Mouse (Mus musculus): ENCODE results near the gene Gm9747. TPM values are rescaled to one million over a fixed set of nuclear protein-coding genes. Genes with fewer than 3 reads are reported as not detected.

Gm9747 gene
- 39.8 and 43.6 TPM in 2 replicates for polyA plus RNA-seq (2015; fragmentation: Nextera tagmentation; extraction: Ambion mirVana)

DNA sequence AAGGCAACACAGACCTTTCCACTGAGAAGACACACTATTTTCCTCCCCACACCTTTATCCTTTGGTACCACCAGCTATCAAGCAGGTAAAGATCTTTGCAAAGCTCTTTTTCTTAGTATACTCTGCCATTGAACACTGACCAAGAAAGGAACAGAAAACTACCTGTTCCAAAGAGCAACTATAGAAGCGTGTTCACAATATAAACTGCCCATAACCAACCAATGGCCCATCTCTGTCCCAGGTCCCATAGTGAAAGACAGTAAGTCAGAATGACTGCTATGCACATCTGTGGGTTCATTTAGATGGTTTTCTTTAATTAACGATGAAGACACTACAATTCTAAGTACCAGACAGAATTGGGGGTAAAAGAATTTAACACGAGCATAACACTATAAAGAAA, at the start of gene Gm9747:
TSS of gene Gm9747 (plus strand) at position 301 of the 400 bp plus-strand sequence.
- Histone ChIP-seq H3K4me2 (no peak within 1 kb of the TSS), H3K4me1 (no peaks in the 10 kb centered on the region), H3K27ac (no peak within 1 kb of the TSS), H3K4me3 (no peak within 1 kb of the TSS), H3K27me3 (no peaks in the 10 kb centered on the region), H3K9ac (no peak within 1 kb of the TSS), H3K9me3 (no peaks in the 10 kb centered on the region), H3K36me3 (peaks cover 25% of the 10 kb centered on the region; the same call in 1 of the 2 replicates)
- no peak for ATAC-seq (ENCODE audit: insufficient number of reproducible peaks, low FRiP score, low TSS enrichment, low read depth)
- 92% methylated on average over 3 of the region's 3 CpGs for WGBS

DNA sequence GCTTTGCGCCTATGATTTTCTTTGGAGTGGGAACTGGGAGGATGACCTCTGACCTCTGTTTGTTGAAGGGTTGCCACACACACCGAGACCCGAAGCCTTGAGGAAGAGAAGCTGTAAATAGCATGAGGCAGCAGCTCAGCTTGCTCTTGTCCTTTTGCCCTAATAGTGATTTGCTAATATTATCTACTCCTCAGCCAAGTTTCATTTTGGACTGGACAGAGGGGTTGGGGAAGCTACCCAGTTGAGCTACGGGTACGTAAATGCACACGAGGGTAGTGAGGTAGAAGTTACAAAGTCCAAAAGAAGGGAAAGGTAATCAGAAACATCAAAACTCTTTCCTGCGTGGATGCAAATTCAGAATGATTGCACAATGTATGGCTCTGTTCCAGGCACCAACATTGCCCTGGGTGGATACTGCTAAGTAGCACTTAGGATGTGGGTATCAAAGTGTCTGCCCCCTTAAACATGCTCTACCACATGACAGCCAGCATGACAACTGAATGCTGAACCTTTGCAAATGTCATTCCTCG, 48.9 kb upstream of the Gm9747 start:
- no peak for ATAC-seq (ENCODE audit: insufficient number of reproducible peaks, low FRiP score, low TSS enrichment, low read depth)

DNA sequence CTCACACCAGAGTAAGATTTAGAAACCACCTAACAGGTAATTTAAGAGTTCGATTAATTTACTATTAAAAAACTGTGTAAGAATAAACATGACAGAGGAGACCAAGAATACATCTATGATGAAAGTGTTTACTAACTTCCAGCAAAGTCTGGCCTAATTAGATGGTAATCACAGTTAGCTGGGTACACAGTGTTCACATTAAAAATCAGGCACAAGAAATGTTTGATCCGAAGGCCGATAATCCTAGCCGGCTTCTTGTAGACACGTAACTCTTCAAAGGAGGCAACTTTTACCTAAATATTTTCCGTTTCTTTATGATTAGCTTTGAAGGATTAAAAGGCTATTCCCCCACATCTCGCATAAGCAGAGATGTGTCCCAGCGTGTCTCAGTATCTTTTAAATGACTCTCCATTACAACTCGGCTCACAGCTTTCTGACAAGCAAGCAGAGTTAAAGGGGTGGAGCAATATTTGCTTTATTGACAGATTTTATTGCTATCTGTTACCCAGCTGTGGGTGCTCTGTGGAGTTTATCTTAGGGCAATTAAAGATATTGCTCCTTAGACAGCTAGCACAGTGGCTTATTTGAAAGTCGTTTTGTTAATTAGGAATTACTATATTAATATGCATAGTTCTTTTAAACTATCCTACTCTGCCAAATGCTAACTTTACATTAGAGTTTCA, 44.2 kb upstream of the Gm9747 start:
- Histone ChIP-seq H3K9ac (no peak overlapping the region), H3K36me3 (no peaks in the 10 kb centered on the region), H3K4me1 (peaks cover 9% of the 10 kb centered on the region), H3K27me3 (no peaks in the 10 kb centered on the region), H3K4me3 (no peak overlapping the region), H3K4me2 (no peak overlapping the region), H3K9me3 (no peaks in the 10 kb centered on the region), H3K27ac (no peak overlapping the region)
- WGBS: 47% methylated on average over 10 of the region's 10 CpGs
- no peak for ATAC-seq (ENCODE audit: insufficient number of reproducible peaks, low FRiP score, low TSS enrichment, low read depth)

More for the DNA sequence above, 48.9 kb upstream of the Gm9747 start:
- H3K9me3 ChIP-seq: no peaks in the 10 kb centered on the region
- H3K4me2 ChIP-seq: no peak overlapping the region
- H3K36me3 ChIP-seq: no peaks in the 10 kb centered on the region
- H3K9ac ChIP-seq: no peak overlapping the region
- 71% methylated on average over 8 of the region's 8 CpGs for WGBS
- no peak overlapping the region for H3K27ac ChIP-seq
- H3K4me3 ChIP-seq: no peak overlapping the region
- H3K27me3 ChIP-seq: no peaks in the 10 kb centered on the region
- H3K4me1 ChIP-seq: no peaks in the 10 kb centered on the region

DNA sequence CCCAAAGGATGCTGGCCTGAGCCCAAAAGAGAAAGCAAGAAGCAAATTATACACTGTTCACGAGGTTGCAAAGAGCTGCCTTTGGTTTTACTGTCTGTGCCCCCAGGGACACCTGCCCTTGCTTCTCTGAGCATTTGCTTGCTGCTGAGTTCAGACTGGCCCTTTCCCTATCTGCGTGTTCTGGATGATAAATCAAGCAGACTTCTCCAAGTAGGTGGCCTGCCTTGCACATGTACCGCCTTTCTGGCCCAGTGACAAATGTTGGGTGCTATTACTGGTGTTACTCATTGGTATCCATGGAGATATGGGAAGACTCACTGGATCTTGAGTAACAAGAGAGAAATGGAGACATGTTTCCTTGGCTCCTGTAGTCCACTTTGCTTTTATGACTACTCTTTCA, 43.4 kb upstream of the Gm9747 start:
- no peaks in the 10 kb centered on the region for H3K9me3 ChIP-seq
- H3K27me3 ChIP-seq: no peaks in the 10 kb centered on the region
- peaks cover 9% of the 10 kb centered on the region for H3K4me1 ChIP-seq
- no peak overlapping the region for H3K9ac ChIP-seq
- no peaks in the 10 kb centered on the region for H3K36me3 ChIP-seq
- no peak overlapping the region for H3K4me2 ChIP-seq
- WGBS: 18% methylated on average over 3 of the region's 3 CpGs
- H3K27ac ChIP-seq: no peak overlapping the region
- H3K4me3 ChIP-seq: no peak overlapping the region
- ATAC-seq (ENCODE audit: insufficient number of reproducible peaks, low FRiP score, low TSS enrichment, low read depth): 0 out of 2 replicates have a peak, but pooled peaks have one; percentile 35

DNA sequence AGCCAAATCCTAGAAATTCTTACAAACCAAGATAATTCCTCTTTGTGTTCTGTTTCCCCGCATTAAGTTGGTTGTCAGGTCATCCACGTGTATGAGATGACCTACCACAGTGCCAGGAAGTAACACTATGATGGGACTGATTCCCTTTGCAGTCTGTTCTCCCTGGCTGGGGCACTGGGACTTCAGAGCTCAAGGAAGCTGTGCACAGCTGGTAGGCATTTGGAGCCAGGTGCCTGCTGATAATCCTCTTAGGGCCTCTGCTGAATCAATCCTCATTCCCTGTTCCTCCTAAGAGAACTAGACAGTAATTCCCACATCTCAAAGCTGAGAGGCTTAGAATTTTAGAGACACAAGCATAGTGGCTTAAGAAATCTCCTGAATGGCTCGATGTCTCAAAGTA, 41.3 kb upstream of the Gm9747 start:
- no peak overlapping the region for H3K4me3 ChIP-seq
- H3K27me3 ChIP-seq: no peaks in the 10 kb centered on the region
- H3K36me3 ChIP-seq: no peaks in the 10 kb centered on the region
- no peak overlapping the region for H3K9ac ChIP-seq
- peaks cover 9% of the 10 kb centered on the region for H3K4me1 ChIP-seq
- no peak for ATAC-seq (ENCODE audit: insufficient number of reproducible peaks, low FRiP score, low TSS enrichment, low read depth)
- no peaks in the 10 kb centered on the region for H3K9me3 ChIP-seq
- no peak overlapping the region for H3K27ac ChIP-seq
- WGBS: 50% methylated on average over 3 of the region's 3 CpGs
- H3K4me2 ChIP-seq: no peak overlapping the region

DNA sequence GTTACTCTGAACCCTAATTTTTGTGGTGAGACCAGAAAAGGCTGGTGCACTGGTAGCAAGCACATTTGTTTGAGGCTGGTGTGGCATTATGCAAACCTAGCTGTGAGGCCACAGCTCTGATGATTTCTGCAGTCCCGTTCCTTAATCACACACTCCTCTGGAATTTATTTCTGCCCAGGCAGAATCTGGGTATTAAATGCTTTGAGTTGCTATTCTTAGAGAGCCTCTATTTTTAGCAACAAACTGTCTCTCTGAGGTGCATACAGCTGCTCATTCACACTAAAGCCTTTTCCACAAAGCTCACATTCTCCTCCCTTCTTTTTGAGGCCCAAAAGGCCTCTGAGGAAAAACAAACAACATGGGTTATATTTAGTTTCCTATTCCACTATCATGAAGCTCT, 33.0 kb upstream of the Gm9747 start:
- no peaks in the 10 kb centered on the region for H3K36me3 ChIP-seq
- ATAC-seq (ENCODE audit: insufficient number of reproducible peaks, low FRiP score, low TSS enrichment, low read depth): no peak
- 8% methylated on average over 1 of the region's 1 CpGs for WGBS
- no peak overlapping the region for H3K4me2 ChIP-seq
- H3K27me3 ChIP-seq: no peaks in the 10 kb centered on the region
- no peak overlapping the region for H3K4me3 ChIP-seq
- no peaks in the 10 kb centered on the region for H3K9me3 ChIP-seq
- H3K27ac ChIP-seq: peak overlapping the region; percentile 59
- peaks cover 17% of the 10 kb centered on the region for H3K4me1 ChIP-seq
- no peak overlapping the region for H3K9ac ChIP-seq

DNA sequence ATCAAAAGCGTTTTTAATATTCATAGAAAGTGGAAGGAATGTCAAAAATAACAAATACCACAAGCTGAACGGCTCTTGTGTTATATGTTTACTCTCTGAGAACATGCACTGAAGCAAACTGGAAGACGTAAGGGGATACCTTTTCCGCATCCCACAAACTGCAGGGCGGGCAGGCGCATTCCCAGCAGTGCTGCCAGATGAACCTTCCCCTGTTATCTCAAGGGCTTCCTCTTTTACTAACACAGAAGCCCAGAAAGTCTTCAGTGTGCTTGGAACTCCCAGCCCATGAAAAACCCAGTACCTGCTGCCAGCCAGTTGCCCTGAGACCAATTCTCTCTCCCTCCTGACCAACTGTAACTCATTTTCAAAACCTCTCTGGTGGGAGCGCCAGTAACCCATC, 32.3 kb upstream of the Gm9747 start:
- Histone ChIP-seq H3K36me3 (no peaks in the 10 kb centered on the region), H3K27me3 (no peaks in the 10 kb centered on the region), H3K9ac (no peak overlapping the region), H3K4me1 (peaks cover 17% of the 10 kb centered on the region), H3K27ac (no peak overlapping the region), H3K9me3 (no peaks in the 10 kb centered on the region), H3K4me2 (no peak overlapping the region), H3K4me3 (no peak overlapping the region)
- WGBS: 68% methylated on average over 7 of the region's 7 CpGs
- no peak for ATAC-seq (ENCODE audit: insufficient number of reproducible peaks, low FRiP score, low TSS enrichment, low read depth)

DNA sequence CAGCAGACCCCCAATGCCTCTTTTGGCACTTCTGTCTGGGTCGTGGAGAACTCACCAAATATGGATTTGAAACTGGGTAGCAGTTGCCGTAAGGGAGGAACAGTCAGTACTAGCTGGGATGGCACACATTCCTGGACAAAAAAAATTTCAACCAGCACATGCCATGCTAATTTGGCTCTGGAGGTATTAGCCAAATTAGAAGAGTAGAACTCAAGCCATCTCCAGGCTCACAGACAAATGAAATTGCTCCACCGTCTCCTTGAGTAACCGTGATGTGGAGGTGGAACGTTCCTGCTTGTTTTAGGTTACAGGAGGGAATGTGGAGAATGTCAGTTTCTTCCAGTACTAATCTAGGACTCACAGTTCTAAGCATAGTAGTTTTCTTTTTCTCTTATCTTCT, 25.4 kb upstream of the Gm9747 start:
- H3K4me3 ChIP-seq: no peak overlapping the region
- ATAC-seq (ENCODE audit: insufficient number of reproducible peaks, low FRiP score, low TSS enrichment, low read depth): no peak
- H3K9me3 ChIP-seq: no peaks in the 10 kb centered on the region
- 81% methylated on average over 5 of the region's 5 CpGs for WGBS
- H3K4me2 ChIP-seq: no peak overlapping the region
- H3K27me3 ChIP-seq: no peaks in the 10 kb centered on the region
- H3K36me3 ChIP-seq: no peaks in the 10 kb centered on the region
- no peak overlapping the region for H3K27ac ChIP-seq
- H3K9ac ChIP-seq: no peak overlapping the region
- peaks cover 6% of the 10 kb centered on the region; the same call in 1 of the 2 replicates for H3K4me1 ChIP-seq

DNA sequence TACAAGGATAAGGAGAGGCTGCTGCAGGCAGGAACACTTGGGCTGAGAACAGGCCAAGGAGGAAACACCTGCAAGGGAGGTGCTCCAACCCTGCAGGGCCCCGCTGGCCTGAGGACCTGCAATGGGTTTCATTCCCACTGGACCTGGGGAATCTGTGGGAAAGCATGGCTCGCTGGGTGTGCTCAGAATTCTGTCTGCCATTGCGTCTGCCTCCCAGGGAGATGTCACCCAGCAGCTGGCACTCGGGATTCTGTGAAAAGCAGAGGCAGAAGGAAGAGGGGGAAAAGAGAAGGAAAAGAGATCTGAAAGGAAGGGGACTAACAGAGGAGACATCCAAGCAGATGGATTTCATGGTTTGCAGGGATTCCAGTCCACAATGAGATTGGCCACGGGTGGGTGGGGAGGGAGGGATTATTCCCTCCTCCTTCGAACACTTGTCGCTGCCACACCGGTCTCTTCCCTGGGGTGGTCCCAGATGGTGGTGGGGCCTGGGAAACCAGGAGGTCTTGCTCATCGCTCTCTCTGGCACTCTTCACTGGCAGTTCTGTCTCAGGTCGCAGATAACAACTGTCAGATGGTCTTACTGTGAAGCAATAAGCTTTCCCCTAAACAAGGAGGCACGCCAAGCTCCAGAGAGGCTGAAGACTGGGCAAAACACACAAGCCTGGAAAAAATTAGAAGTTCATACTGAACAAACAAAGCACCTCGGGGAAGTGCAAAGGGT, 12.1 kb upstream of the Gm9747 start:
- Histone ChIP-seq H3K4me2 (no peak overlapping the region), H3K36me3 (no peaks in the 10 kb centered on the region), H3K9me3 (no peaks in the 10 kb centered on the region), H3K9ac (no peak overlapping the region), H3K4me3 (no peak overlapping the region), H3K4me1 (peaks cover 7% of the 10 kb centered on the region; the same call in 1 of the 2 replicates), H3K27me3 (no peaks in the 10 kb centered on the region), H3K27ac (no peak overlapping the region)
- 51% methylated on average over 12 of the region's 12 CpGs for WGBS
- no peak for ATAC-seq (ENCODE audit: insufficient number of reproducible peaks, low FRiP score, low TSS enrichment, low read depth)

DNA sequence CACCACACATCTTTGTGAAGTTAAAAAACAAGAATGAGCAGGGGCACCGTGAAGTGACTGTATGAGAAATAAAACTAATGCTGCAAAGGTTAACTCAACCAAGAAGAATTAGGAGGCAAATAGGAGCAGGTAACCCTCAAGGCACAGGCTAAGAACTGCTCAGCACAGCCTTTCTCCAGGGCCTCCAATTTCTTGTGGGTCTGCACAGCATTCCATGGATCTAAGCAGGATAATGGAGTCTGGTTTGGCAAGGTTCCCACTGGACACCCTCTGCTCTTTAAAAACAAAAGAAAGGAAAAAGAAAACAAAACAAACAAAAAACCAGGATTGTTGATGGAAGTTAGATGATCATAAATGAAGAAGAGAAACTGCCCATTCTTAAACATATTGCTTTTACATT, 11.4 kb upstream of the Gm9747 start:
- Histone ChIP-seq H3K27ac (no peak overlapping the region), H3K4me1 (peaks cover 7% of the 10 kb centered on the region; the same call in 1 of the 2 replicates), H3K9me3 (no peaks in the 10 kb centered on the region), H3K36me3 (no peaks in the 10 kb centered on the region), H3K4me2 (no peak overlapping the region), H3K4me3 (no peak overlapping the region), H3K27me3 (no peaks in the 10 kb centered on the region), H3K9ac (no peak overlapping the region)
- 65% methylated on average over 1 of the region's 1 CpGs for WGBS
- ATAC-seq (ENCODE audit: insufficient number of reproducible peaks, low FRiP score, low TSS enrichment, low read depth): no peak

DNA sequence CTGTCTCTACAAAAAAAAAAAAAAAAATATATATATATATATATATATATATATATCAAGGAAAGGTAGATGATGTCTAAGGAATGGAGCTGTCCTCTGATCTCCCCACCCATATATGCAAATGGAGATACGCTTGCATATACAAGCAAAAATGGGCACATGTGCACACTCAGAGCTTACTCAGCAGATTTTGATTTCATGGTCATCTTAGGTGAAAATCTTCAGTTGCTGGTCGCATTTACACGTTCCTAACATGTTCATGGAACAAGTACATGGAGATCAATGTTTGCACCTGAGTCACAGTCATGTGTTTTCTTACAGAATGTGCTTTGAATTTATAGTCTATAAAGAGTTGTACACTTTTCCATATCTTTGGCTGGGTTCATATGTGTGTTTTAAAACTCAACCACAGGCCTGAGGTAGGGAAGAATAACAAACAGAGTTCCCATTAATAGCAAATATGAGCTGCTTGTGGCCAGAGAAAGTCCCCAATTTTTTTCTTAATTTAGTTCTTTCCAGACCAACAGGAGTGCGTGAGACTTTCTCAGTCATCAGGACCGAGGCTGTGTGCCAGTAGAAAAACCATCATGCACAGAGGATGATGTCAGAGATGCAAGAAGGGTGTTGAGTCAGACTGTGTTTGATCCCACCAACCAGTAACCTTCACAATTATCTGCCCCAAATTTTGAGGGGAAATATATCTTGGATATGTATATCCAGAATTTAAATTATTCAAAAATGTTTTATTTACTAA, 9.7 kb upstream of the Gm9747 start:
- peaks cover 7% of the 10 kb centered on the region; the same call in 1 of the 2 replicates for H3K4me1 ChIP-seq
- H3K36me3 ChIP-seq: no peaks in the 10 kb centered on the region
- no peak overlapping the region for H3K9ac ChIP-seq
- H3K27me3 ChIP-seq: no peaks in the 10 kb centered on the region
- no peaks in the 10 kb centered on the region for H3K9me3 ChIP-seq
- WGBS: 74% methylated on average over 5 of the region's 5 CpGs
- no peak overlapping the region for H3K27ac ChIP-seq
- ATAC-seq (ENCODE audit: insufficient number of reproducible peaks, low FRiP score, low TSS enrichment, low read depth): no peak
- no peak overlapping the region for H3K4me3 ChIP-seq
- H3K4me2 ChIP-seq: no peak overlapping the region

DNA sequence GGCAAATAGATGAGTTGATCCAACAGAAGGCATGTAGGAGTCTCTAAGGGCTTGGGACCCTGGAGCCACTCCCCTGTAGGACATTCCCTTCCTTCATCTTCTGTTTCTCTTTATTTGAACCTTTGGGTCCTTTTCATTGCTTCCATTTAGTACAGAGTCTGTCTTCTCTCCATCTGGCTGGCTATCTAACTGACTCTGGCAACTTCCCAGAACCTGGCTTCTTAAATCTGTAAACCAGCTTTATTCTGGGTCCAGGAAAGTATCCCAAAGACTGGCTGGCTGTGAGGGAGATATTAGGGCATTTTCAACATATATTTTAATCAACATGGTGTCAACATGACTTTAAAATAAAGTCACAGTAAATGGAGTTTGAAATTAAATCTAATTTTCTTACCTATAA, 4.1 kb upstream of the Gm9747 start:
- Histone ChIP-seq H3K4me3 (no peak overlapping the region), H3K27ac (no peak overlapping the region), H3K4me2 (no peak overlapping the region), H3K36me3 (peaks cover 10% of the 10 kb centered on the region; the same call in 1 of the 2 replicates), H3K9ac (no peak overlapping the region), H3K4me1 (no peaks in the 10 kb centered on the region), H3K9me3 (no peaks in the 10 kb centered on the region), H3K27me3 (no peaks in the 10 kb centered on the region)
- ATAC-seq (ENCODE audit: insufficient number of reproducible peaks, low FRiP score, low TSS enrichment, low read depth): no peak
